Mouse (Mus musculus) ES-Bruce4 (cell line): ENCODE data around the gene Setd7. TPM values are rescaled to one million over a fixed set of nuclear protein-coding genes. Genes with fewer than 3 reads are reported as not detected.
A peak's percentile ranks its signal among the peaks of the same experiment; 100 is the strongest.

ENCODE experiments used
- H3K27ac ChIP-seq: 2 replicates; pipeline ENCODE4 v1.5.1; 2012; ENCODE audit warnings: low read length, inconsistent platforms; ENCODE audit not compliant: insufficient read depth
- H3K27me3 ChIP-seq: 2 replicates; pipeline ENCODE4 v1.6.1; 2012; ENCODE audit warnings: mild to moderate bottlenecking, low read length, inconsistent platforms; ENCODE audit not compliant: control insufficient read depth, poor library complexity, insufficient read depth, severe bottlenecking
- H3K36me3 ChIP-seq: 2 replicates; pipeline ENCODE4 v1.6.1; 2012; ENCODE audit warnings: inconsistent platforms, mild to moderate bottlenecking, low read length, moderate library complexity; ENCODE audit not compliant: control insufficient read depth, poor library complexity, insufficient read depth, severe bottlenecking
- H3K4me1 ChIP-seq: one replicate; pipeline ENCODE4 v1.8.1; 2011; ENCODE audit warnings: low read length; ENCODE audit not compliant: control insufficient read depth, insufficient read depth
- H3K4me3 ChIP-seq: 2 replicates; pipeline ENCODE4 v1.5.1; 2011; ENCODE audit warnings: low read depth, mild to moderate bottlenecking, low read length
- H3K9ac ChIP-seq: 2 replicates; pipeline ENCODE4 v1.6.1; 2012; ENCODE audit warnings: low read depth, mild to moderate bottlenecking, inconsistent platforms; ENCODE audit not compliant: poor library complexity, severe bottlenecking
- H3K9me3 ChIP-seq: replicated peaks from 2 replicates; pipeline ENCODE4 v1.6.1; 2012; ENCODE audit warnings: mild to moderate bottlenecking, low read length, inconsistent platforms; ENCODE audit not compliant: control insufficient read depth, poor library complexity, insufficient read depth, severe bottlenecking
- CTCF ChIP-seq: IDR thresholded peaks from one replicate; pipeline ENCODE4 v1.8.1; 2011; ENCODE audit warnings: low read depth, low read length
- EP300 ChIP-seq: IDR thresholded peaks from 2 replicates; pipeline ENCODE4 v1.6.1; 2011; ENCODE audit warnings: low read depth, low read length; ENCODE audit not compliant: insufficient read depth
- POLR2A ChIP-seq: IDR thresholded peaks from one replicate; pipeline ENCODE4 v1.8.1; 2011; ENCODE audit warnings: low read length; ENCODE audit not compliant: insufficient read depth
- polyA plus RNA-seq: library from polyadenylated mRNA; stranded (reverse); fragments of >200 nt; gene quantifications from 2 replicates; pipeline ENCODE4 v1.2.4, GENCODE M21; 2011; ENCODE audit warnings: low read depth; ENCODE audit not compliant: missing spikeins, insufficient read depth, insufficient read length

Setd7 gene
- polyA plus RNA-seq, 1 experiment, result 46.1 TPM

DNA sequence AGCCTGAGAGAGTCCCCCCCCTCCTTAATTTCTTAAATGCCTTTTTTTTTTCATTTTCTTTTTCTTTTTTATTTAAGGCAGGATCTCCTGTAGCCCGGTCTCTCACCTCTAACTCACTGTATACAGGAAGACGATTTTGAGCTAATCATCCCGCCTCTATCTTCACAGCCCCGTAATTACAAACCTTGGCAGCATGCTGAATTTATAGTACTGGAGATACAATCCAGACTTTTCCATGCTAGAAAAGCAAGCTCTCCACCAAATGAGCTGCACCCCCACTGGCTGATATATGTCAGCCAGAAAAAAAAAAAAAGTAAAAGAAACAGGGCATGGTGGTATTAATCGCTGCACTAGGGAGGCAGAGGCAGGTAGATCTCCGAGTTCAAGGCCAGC, 1.3 kb upstream of the Setd7 start:
- H3K27ac ChIP-seq, result no peak overlapping the region
- H3K9ac ChIP-seq, result no peak overlapping the region
- H3K4me3 ChIP-seq, result no peak overlapping the region
- H3K27me3 ChIP-seq, result no peaks in the 10 kb centered on the region
- H3K9me3 ChIP-seq, result no peaks in the 10 kb centered on the region
- no peaks in the 10 kb centered on the region for H3K36me3 ChIP-seq
- no peaks in the 10 kb centered on the region for H3K4me1 ChIP-seq
- TF ChIP-seq EP300 (no peak), CTCF (no peak)

GRCm38 (mm10) chr3:51561109-51561992, 672 bp upstream of the Setd7 start:
- Histone ChIP-seq H3K9ac (peak overlapping the region; percentile 92), H3K36me3 (no peaks in the 10 kb centered on the region), H3K9me3 (no peaks in the 10 kb centered on the region), H3K27me3 (no peaks in the 10 kb centered on the region), H3K4me3 (peak overlapping the region; percentile 75), H3K27ac (no peak overlapping the region), H3K4me1 (no peaks in the 10 kb centered on the region)
- no peak for TF ChIP-seq EP300
- TF ChIP-seq CTCF, result peak; percentile 50

- no peaks in the 10 kb centered on the region for H3K9me3 ChIP-seq
- H3K27me3 ChIP-seq, result no peaks in the 10 kb centered on the region
- H3K27ac ChIP-seq, result no peak overlapping the region
- peak; percentile 10 for TF ChIP-seq POLR2A
- TF ChIP-seq EP300, result 0 out of 2 replicates have a peak, but pooled peaks have one; percentile 35
- TF ChIP-seq CTCF, result no peak
- H3K36me3 ChIP-seq, result no peaks in the 10 kb centered on the region
- H3K4me1 ChIP-seq, result no peaks in the 10 kb centered on the region
- peak overlapping the region; percentile 75 for H3K4me3 ChIP-seq
- H3K9ac ChIP-seq, result peak overlapping the region; percentile 92
Measured at GRCm38 (mm10) chr3:51559594-51560450, 857 bp downstream of the Setd7 start.

DNA sequence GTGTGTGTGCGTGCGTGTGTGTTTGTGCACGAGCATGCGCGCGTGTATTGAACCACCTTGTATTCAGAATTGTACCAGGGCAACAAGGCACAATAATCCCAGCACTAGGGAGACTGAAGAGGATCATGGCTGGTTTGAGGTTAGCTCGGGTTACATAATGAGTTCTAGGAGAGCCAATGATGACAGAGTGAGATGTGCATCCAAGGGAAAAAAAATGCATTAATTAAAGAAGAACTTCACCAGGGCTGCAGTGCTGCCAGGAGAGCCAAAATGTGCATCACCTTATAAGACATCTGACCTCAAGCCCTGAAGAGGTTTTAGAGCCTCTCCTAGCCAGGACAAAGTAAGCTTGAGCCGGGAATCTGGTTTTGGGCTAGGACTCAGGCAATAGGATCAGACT, 5.1 kb downstream of the Setd7 start:
- Histone ChIP-seq H3K4me1 (peaks cover 5% of the 10 kb centered on the region), H3K27ac (no peak overlapping the region)

GRCm38 (mm10) chr3:51554836-51555235, 5.8 kb downstream of the Setd7 start:
- H3K4me1 ChIP-seq, result peaks cover 5% of the 10 kb centered on the region
- no peak overlapping the region for H3K27ac ChIP-seq
- H3K9me3 ChIP-seq, result no peaks in the 10 kb centered on the region
- H3K27me3 ChIP-seq, result no peaks in the 10 kb centered on the region
- H3K36me3 ChIP-seq, result no peaks in the 10 kb centered on the region
- TF ChIP-seq EP300 (no peak), CTCF (no peak), POLR2A (no peak)
- H3K4me3 ChIP-seq, result no peak overlapping the region
- no peak overlapping the region for H3K9ac ChIP-seq

More for the DNA sequence above, 5.1 kb downstream of the Setd7 start:
- Histone ChIP-seq H3K4me3 (no peak overlapping the region), H3K9me3 (no peaks in the 10 kb centered on the region), H3K27me3 (no peaks in the 10 kb centered on the region), H3K36me3 (no peaks in the 10 kb centered on the region), H3K9ac (no peak overlapping the region)
- TF ChIP-seq POLR2A (no peak), CTCF (no peak), EP300 (no peak)

DNA sequence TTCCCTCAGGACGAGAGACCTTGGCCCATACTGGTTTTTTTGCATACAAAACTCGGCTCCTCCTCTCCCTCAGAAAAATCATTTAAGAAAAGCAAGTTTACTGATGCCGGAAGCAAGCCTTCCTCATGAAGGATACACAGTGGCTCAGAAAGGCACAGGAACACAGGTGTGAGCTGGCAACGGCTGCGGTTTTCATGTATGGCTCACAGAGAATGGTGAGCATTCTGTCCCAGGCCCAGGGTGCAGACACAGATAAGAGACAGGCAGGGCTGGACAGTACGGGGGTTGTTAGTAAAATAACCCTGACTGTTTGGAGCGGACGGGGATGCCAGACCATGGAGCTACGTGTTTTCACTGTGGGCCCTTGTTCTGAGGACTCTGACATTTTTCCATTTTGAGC, 6.6 kb downstream of the Setd7 start:
- Histone ChIP-seq H3K4me3 (no peak overlapping the region), H3K9ac (no peak overlapping the region), H3K27me3 (no peaks in the 10 kb centered on the region), H3K4me1 (peaks cover 5% of the 10 kb centered on the region), H3K9me3 (no peaks in the 10 kb centered on the region), H3K36me3 (no peaks in the 10 kb centered on the region), H3K27ac (no peak overlapping the region)
- no peak for TF ChIP-seq EP300
- no peak for TF ChIP-seq POLR2A
- no peak for TF ChIP-seq CTCF
